Mouse (Mus musculus) CH12.LX (cell line): Measurements from ENCODE around the gene Tcf25. TPM values are rescaled to one million over a fixed set of nuclear protein-coding genes. Genes with fewer than 3 reads are reported as not detected.

ENCODE experiments used
- DNase-seq: peaks from one replicate; pipeline ENCODE4 v3.0.0-alpha.2; 2013; ENCODE audit errors: extremely low read depth
- H3K27ac ChIP-seq: 2 replicates; pipeline ENCODE4 v1.5.1; 2012; ENCODE audit warnings: low read depth, mild to moderate bottlenecking, control low read depth, moderate library complexity; ENCODE audit not compliant: insufficient read depth
- H3K27me3 ChIP-seq: replicated peaks from 2 replicates; pipeline ENCODE3; 2012; ENCODE audit warnings: inconsistent platforms
- H3K36me3 ChIP-seq, 2 experiments: replicated peaks in 1 of 2; 2 replicates each; pipeline versions ENCODE3 to v1.6.1; 2012; ENCODE audit warnings: inconsistent platforms in 1 of 2, low read length in 1 of 2, mild to moderate bottlenecking in 1 of 2, mixed read lengths in 1 of 2, moderate library complexity in 1 of 2; ENCODE audit not compliant: control insufficient read depth in 1 of 2, insufficient read depth in 1 of 2
- H3K4me1 ChIP-seq, 2 experiments: 2 replicates each; pipeline ENCODE4 v1.6.1; 2012; ENCODE audit warnings: inconsistent platforms in 1 of 2, moderate library complexity in 1 of 2; ENCODE audit not compliant: insufficient read depth in 2 of 2, control insufficient read depth in 1 of 2
- H3K4me2 ChIP-seq: 2 replicates; pipeline ENCODE4 v1.6.1; 2012; ENCODE audit warnings: low read depth, mild to moderate bottlenecking, control low read depth; ENCODE audit not compliant: poor library complexity, insufficient read depth, severe bottlenecking
- H3K4me3 ChIP-seq, 3 experiments: fragments of 150-350 bp in 1 of 3; sonication (generic) in 1 of 3; replicated peaks in 1 of 3; 2 replicates each; pipeline versions ENCODE3 to v1.5.1; 2011 to 2012; ENCODE audit warnings: low read depth in 2 of 3, low read length in 2 of 3, mild to moderate bottlenecking in 2 of 3, moderate library complexity in 2 of 3, control low read depth in 1 of 3, improper control_type of control experiment in 1 of 3, inconsistent platforms in 1 of 3, mixed read lengths in 1 of 3; ENCODE audit not compliant: poor library complexity in 1 of 3
- H3K79me2 ChIP-seq: replicated peaks from 2 replicates; pipeline ENCODE4 v1.6.1; 2012; ENCODE audit warnings: mild to moderate bottlenecking, moderate library complexity; ENCODE audit not compliant: control insufficient read depth, poor library complexity, insufficient read depth, severe bottlenecking; ENCODE audit errors: extremely low read depth
- H3K9ac ChIP-seq: 2 replicates; pipeline ENCODE4 v1.6.1; 2012; ENCODE audit warnings: low read depth, mild to moderate bottlenecking, control low read depth, moderate library complexity; ENCODE audit not compliant: insufficient read depth
- H3K9me3 ChIP-seq: replicated peaks from 2 replicates; pipeline ENCODE3; 2012; ENCODE audit warnings: low read length, inconsistent platforms, mixed read lengths
- BHLHE40 ChIP-seq: IDR thresholded peaks from 2 replicates; pipeline ENCODE4 v1.6.1; 2011; ENCODE audit warnings: mild to moderate bottlenecking, low read depth, low read length, improper control_type of control experiment
- E2F4 ChIP-seq: IDR thresholded peaks from 2 replicates; pipeline ENCODE4 v1.6.1; 2011; ENCODE audit warnings: low read depth, low read length, improper control_type of control experiment; ENCODE audit not compliant: insufficient replicate concordance
- ELF1 ChIP-seq: IDR thresholded peaks from 2 replicates; pipeline ENCODE4 v1.6.1; 2014; ENCODE audit warnings: low read depth, mild to moderate bottlenecking, inconsistent platforms, low read length, improper control_type of control experiment
- GABPA ChIP-seq: IDR thresholded peaks from 2 replicates; pipeline ENCODE4 v1.6.1; 2012; ENCODE audit warnings: low read depth, low read length, improper control_type of control experiment, inconsistent platforms; ENCODE audit not compliant: insufficient replicate concordance
- IRF4 ChIP-seq: IDR thresholded peaks from 2 replicates; pipeline ENCODE4 v1.6.1; 2014; ENCODE audit warnings: low read depth, mild to moderate bottlenecking, inconsistent platforms, low read length, improper control_type of control experiment
- MAFK ChIP-seq: IDR thresholded peaks from 2 replicates; pipeline ENCODE4 v1.6.1; 2011; ENCODE audit warnings: low read length, improper control_type of control experiment; ENCODE audit not compliant: insufficient replicate concordance
- MAX ChIP-seq: IDR thresholded peaks from 2 replicates; pipeline ENCODE4 v1.6.1; 2011; ENCODE audit warnings: low read length, improper control_type of control experiment
- MEF2A ChIP-seq: IDR thresholded peaks from 2 replicates; pipeline ENCODE4 v1.6.1; 2014; ENCODE audit warnings: low read depth, mild to moderate bottlenecking, inconsistent platforms, low read length, improper control_type of control experiment, borderline replicate concordance
- MXI1 ChIP-seq: IDR thresholded peaks from 2 replicates; pipeline ENCODE4 v1.6.1; 2011; ENCODE audit warnings: mild to moderate bottlenecking, low read depth, low read length, improper control_type of control experiment
- POLR2AphosphoS2 ChIP-seq: IDR thresholded peaks from 2 replicates; pipeline ENCODE4 v1.6.1; 2011; ENCODE audit warnings: low read depth, low read length, improper control_type of control experiment
- RAD21 ChIP-seq: IDR thresholded peaks from 2 replicates; pipeline ENCODE4 v1.6.1; 2011; ENCODE audit warnings: low read depth, mild to moderate bottlenecking, low read length, improper control_type of control experiment, moderate library complexity
- USF1 ChIP-seq: IDR thresholded peaks from 2 replicates; pipeline ENCODE4 v1.6.1; 2014; ENCODE audit warnings: low read depth, mild to moderate bottlenecking, inconsistent platforms, low read length, improper control_type of control experiment
- USF2 ChIP-seq: conservative IDR thresholded peaks from 2 replicates; pipeline ENCODE4 v1.6.1; 2011; ENCODE audit warnings: low read depth, low read length, improper control_type of control experiment
- ZC3H11A ChIP-seq: IDR thresholded peaks from 2 replicates; pipeline ENCODE4 v1.6.1; 2012; ENCODE audit warnings: low read depth, mild to moderate bottlenecking, inconsistent platforms, low read length, improper control_type of control experiment
- ZKSCAN1 ChIP-seq: IDR thresholded peaks from 2 replicates; pipeline ENCODE4 v1.6.1; 2012; ENCODE audit warnings: low read depth, inconsistent platforms, low read length, improper control_type of control experiment, borderline replicate concordance
- ZMIZ1 ChIP-seq: IDR thresholded peaks from 2 replicates; pipeline ENCODE4 v1.6.1; 2012; ENCODE audit warnings: low read depth, mild to moderate bottlenecking, inconsistent platforms, low read length, improper control_type of control experiment
- ZNF384 ChIP-seq: IDR thresholded peaks from 2 replicates; pipeline ENCODE4 v1.6.1; 2012; ENCODE audit warnings: low read depth, low read length, improper control_type of control experiment, inconsistent platforms
- dilution Hi-C: fragments of 300-500 bp; cut with MboI; formaldehyde crosslinking; loops from 2 replicates; pipeline ENCODE4 v1.14.3; 2020; ENCODE audit warnings: low sequenced_read_pairs; ENCODE audit not compliant: extremely low pct_unique_long_range_greater_than_20kb, extremely low pct_ligation_motif_present
- in situ Hi-C: fragments of 300-500 bp; cut with MboI; formaldehyde crosslinking; loops from 3 replicates; pipeline ENCODE4 v1.14.3; 2019; ENCODE audit warnings: low sequenced_read_pairs, low pct_ligation_motif_present, low pct_unique_long_range_greater_than_20kb, mixed read lengths
- polyA plus RNA-seq: library from polyadenylated mRNA; unstranded; fragments of >175 nt; gene quantifications from 2 replicates; pipeline ENCODE4 v1.2.1, GENCODE M21; 2012; ENCODE audit warnings: low read depth; ENCODE audit not compliant: insufficient read length
- total RNA-seq, 2 experiments: library from RNA; depleted of rRNA; stranded (reverse); fragments of 300-350 nt in 1 of 2; fragments of >200 nt in 1 of 2; gene quantifications; 2 replicates each; pipeline ENCODE4 v1.2.3; 2012 to 2014

The Tcf25 gene
- total and polyA plus RNA-seq, 3 experiments: 168 to 393 (median 207) TPM

GRCm38 (mm10) chr8:123406786-123407185, 33.2 kb downstream of the Tcf25 start, which contains the start of gene Mc1r (continued):
- TF ChIP-seq POLR2AphosphoS2 (no peak), MEF2A (no peak), IRF4 (0 out of 2 replicates have a peak, but pooled peaks have one; percentile 51), MAX (peak; percentile 79), ELF1 (peak; percentile 77), BHLHE40 (peak; percentile 83), MXI1 (no peak)

- TF ChIP-seq E2F4 (no peak), GABPA (no peak), MAFK (no peak), MAX (no peak), USF1 (no peak), USF2 (no peak), ZKSCAN1 (no peak), ZMIZ1 (no peak), ZC3H11A (no peak), POLR2AphosphoS2 (no peak), MXI1 (no peak), IRF4 (no peak)
- H3K4me3 ChIP-seq: no peak overlapping the region
Measured at GRCm38 (mm10) chr8:123407612-123408011, 34.1 kb downstream of the Tcf25 start.

GRCm38 (mm10) chr8:123408586-123409544, 35.3 kb downstream of the Tcf25 start:
- peaks cover 41% of the 10 kb centered on the region for H3K27me3 ChIP-seq
- no peak for DNase-seq
- H3K27ac ChIP-seq: no peak overlapping the region
- no peaks in the 10 kb centered on the region for H3K9me3 ChIP-seq
- no peak overlapping the region for H3K9ac ChIP-seq
- in situ Hi-C loops: no loop called here
- no peak overlapping the region; the same call in 1 of the 2 replicates for H3K4me2 ChIP-seq
- no peaks in the 10 kb centered on the region for H3K79me2 ChIP-seq
- TF ChIP-seq BHLHE40: no peak
- TF ChIP-seq GABPA: no peak
- peak; percentile 76 for TF ChIP-seq ZNF384
- TF ChIP-seq RAD21: no peak
- peaks cover 0 to 6% of the 10 kb centered on the region in 2 experiments for H3K36me3 ChIP-seq
- H3K4me3 ChIP-seq: no peak overlapping the region
- H3K4me1 ChIP-seq: peaks cover 36 to 70% of the 10 kb centered on the region in 2 experiments
- dilution Hi-C loops: no loop called here

More at GRCm38 (mm10) chr8:123407612-123408011, 34.1 kb downstream of the Tcf25 start:
- dilution Hi-C loops (no loop called here), in situ Hi-C loops (no loop called here)
- H3K79me2 ChIP-seq: no peaks in the 10 kb centered on the region
- H3K27ac ChIP-seq: no peak overlapping the region
- H3K4me2 ChIP-seq: no peak overlapping the region
- H3K36me3 ChIP-seq: peaks cover 8 to 16% of the 10 kb centered on the region in 2 experiments
- no peak overlapping the region for H3K9ac ChIP-seq
- no peak for DNase-seq
- H3K27me3 ChIP-seq: peaks cover 41% of the 10 kb centered on the region
- no peaks in the 10 kb centered on the region for H3K9me3 ChIP-seq
- peaks cover 33 to 58% of the 10 kb centered on the region in 2 experiments for H3K4me1 ChIP-seq
